Mouse (Mus musculus): ENCODE measurements at regions not wholly inside any gene's neighbourhood (a gene's known extent, or its start where the extent isn't known, plus 50 kb on each side); places are given as distances from the start of the nearest gene placed in this dataset.
A peak's percentile ranks its signal among the peaks of the same experiment; 100 is the strongest.

DNA sequence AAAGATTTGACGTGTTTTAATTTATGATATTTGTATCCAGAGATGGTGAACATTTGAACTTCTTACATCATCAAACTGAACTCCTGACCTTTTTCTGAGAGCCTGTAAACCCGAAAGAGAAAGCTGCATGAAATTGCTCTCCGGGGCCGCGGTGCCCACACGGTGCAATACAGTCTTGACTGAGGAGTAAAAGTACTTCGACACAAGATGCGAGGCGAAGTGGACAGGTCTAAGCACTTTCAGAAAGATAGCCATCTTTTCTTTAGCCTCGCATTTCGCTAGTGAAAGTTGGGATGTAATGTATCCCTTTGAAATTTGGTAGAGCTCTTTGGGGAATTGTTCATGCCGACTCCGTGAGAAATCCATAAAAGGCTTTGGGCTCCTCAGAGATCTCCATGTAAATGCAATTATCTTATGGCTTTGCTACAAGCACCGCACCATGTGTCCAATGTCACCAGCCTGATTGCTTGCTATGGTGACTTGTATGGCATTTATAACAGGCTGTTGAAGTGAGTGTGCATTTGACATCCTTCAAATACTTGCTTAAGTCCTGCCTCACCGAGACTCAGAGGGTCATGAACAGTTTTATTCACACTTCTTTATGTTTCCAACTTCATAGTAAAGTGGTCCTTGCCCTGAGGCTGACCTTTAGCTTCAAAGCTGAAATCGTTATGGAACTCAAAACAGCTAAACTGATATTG lies 274.6 kb upstream of the Itga1 start:
- H3K9me3 ChIP-seq (ENCODE audit: low read length) = no peaks in the 10 kb centered on the region
- H3K4me1 ChIP-seq (ENCODE audit: insufficient read depth, low read depth, low read length) = no peaks in the 10 kb centered on the region
- WGBS = 66% methylated on average over 16 of the region's 16 CpGs
- H3K9ac ChIP-seq (replicated peaks; ENCODE audit: low read depth) = no peak overlapping the region
- H3K4me2 ChIP-seq (replicated peaks; ENCODE audit: low read depth, low read length) = no peak overlapping the region
- no peak overlapping the region for H3K4me3 ChIP-seq (ENCODE audit: low read depth, low read length)
- no peaks in the 10 kb centered on the region for H3K27me3 ChIP-seq (replicated peaks; ENCODE audit: insufficient read depth, low read length)
- TF ChIP-seq EP300 (IDR thresholded peaks at IDR 0.05) = no peak
- no peak for TF ChIP-seq CTCF (IDR thresholded peaks at IDR 0.05)
- DNase-seq (ENCODE audit: low spot score) (no peak), ATAC-seq (no peak)
- no peaks in the 10 kb centered on the region for H3K36me3 ChIP-seq (ENCODE audit: insufficient read depth, low read length)
- no peak overlapping the region for H3K27ac ChIP-seq (ENCODE audit: low read length)

DNA sequence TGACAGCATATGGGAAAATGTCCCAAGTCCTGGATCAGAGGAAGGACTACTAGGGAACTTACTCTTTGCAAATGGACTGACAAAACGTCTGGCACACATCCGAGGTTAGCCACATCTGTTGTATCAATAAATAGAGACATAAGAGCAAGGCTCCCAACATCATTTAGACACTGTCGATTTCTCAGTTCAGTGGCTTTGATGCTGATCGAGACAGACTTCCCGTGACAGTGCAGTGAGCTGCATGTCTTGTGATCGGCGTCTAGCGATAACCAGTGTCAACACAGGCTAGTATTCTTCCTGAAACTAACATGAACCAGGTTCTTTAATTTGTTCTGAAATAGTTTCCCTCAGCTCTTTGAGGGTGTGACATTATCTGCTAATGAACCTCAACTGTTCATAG lies 259.7 kb upstream of the Itga1 start:
- no peaks in the 10 kb centered on the region for H3K27me3 ChIP-seq (replicated peaks; ENCODE audit: insufficient read depth, low read length)
- H3K27ac ChIP-seq (ENCODE audit: low read length) = no peak overlapping the region
- ATAC-seq (no peak), DNase-seq (ENCODE audit: low spot score) (no peak)
- H3K4me2 ChIP-seq (replicated peaks; ENCODE audit: low read depth, low read length) = no peak overlapping the region
- no peak overlapping the region for H3K9ac ChIP-seq (replicated peaks; ENCODE audit: low read depth)
- H3K36me3 ChIP-seq (ENCODE audit: insufficient read depth, low read length) = no peaks in the 10 kb centered on the region
- TF ChIP-seq CTCF (IDR thresholded peaks at IDR 0.05) = no peak
- TF ChIP-seq EP300 (IDR thresholded peaks at IDR 0.05) = no peak
- H3K9me3 ChIP-seq (ENCODE audit: low read length) = no peaks in the 10 kb centered on the region
- no peak overlapping the region for H3K4me3 ChIP-seq (ENCODE audit: low read depth, low read length)
- 58% methylated on average over 8 of the region's 8 CpGs for WGBS
- H3K4me1 ChIP-seq (ENCODE audit: insufficient read depth, low read depth, low read length) = no peaks in the 10 kb centered on the region

DNA sequence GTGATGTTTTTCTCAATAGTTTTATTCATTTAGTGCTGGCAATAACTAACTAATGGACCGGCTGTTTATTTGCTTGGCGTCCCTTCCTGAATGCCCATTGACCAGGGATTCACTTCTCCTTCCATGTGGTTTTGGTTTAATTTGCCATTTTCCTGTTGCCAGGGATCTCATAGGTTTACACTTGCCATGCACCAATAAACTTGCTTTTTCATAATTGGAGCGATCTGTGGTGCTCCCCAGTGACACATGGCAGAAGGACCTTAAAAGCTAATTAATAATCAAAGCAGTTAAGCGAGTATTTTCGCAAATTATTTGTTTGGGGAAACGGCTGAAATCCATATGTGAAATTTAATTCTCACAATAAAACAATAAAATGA lies 245.2 kb upstream of the Itga1 start:
- H3K27ac ChIP-seq (ENCODE audit: low read length) = no peak overlapping the region
- TF ChIP-seq CTCF (IDR thresholded peaks at IDR 0.05) = no peak
- TF ChIP-seq EP300 (IDR thresholded peaks at IDR 0.05) = no peak
- H3K4me2 ChIP-seq (replicated peaks; ENCODE audit: low read depth, low read length) = 0 out of 2 replicates have a peak overlapping the region, but pooled peaks have one; percentile 0
- H3K9ac ChIP-seq (replicated peaks; ENCODE audit: low read depth) = no peak overlapping the region
- H3K4me1 ChIP-seq (ENCODE audit: insufficient read depth, low read depth, low read length) = no peaks in the 10 kb centered on the region
- no peaks in the 10 kb centered on the region for H3K36me3 ChIP-seq (ENCODE audit: insufficient read depth, low read length)
- WGBS = 75% methylated on average over 6 of the region's 6 CpGs
- H3K9me3 ChIP-seq (ENCODE audit: low read length) = no peaks in the 10 kb centered on the region
- DNase-seq (ENCODE audit: low spot score) = no peak
- no peak overlapping the region for H3K4me3 ChIP-seq (ENCODE audit: low read depth, low read length)
- no peaks in the 10 kb centered on the region for H3K27me3 ChIP-seq (replicated peaks; ENCODE audit: insufficient read depth, low read length)
- ATAC-seq = no peak

DNA sequence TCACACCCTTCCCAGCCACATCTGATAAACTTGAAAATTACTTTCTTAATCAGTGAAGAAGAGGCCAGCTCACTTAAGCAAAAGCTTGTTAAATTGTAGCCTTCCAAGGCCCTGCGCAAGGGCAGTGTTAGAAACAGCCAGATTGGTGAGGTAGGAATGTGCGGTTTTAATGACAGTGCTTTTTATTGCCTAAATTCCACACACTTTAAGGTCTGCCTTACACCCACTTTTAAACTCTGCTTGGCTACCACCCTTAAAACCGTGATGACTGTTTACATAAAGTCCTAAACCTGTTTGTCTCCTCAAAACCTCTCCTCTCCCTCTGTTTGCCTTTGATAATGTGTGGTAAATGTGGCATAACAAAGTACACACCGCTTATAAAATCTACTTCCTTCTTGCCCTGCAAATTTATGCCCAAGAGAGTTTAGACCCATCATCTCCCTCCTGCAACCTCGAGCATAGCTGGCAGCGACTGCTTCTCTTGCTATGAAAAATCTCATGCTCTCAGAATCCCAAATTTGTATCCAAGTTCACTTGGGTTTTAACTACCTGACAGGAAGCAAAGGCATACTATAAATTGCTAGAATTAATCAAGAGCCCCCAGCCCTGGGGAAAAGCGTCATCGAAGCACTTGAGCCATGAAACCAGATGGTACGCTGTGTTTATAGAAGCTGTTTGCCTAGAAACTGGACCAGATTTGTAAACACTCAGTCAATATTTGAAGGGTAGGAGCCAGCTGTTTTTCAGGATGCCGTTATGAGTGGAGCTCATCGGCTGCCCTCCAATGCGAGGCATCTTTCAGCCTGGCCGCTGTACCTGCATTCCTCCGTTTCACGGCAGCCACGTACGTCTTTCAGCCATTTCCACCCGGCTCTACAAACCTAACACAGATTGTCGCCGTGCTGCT lies 244.6 kb upstream of the Itga1 start:
- no peaks in the 10 kb centered on the region for H3K4me1 ChIP-seq (ENCODE audit: insufficient read depth, low read depth, low read length)
- H3K4me2 ChIP-seq (replicated peaks; ENCODE audit: low read depth, low read length) = 0 out of 2 replicates have a peak overlapping the region, but pooled peaks have one; percentile 0
- H3K36me3 ChIP-seq (ENCODE audit: insufficient read depth, low read length) = no peaks in the 10 kb centered on the region
- TF ChIP-seq CTCF (IDR thresholded peaks at IDR 0.05) (no peak), EP300 (IDR thresholded peaks at IDR 0.05) (no peak)
- DNase-seq (ENCODE audit: low spot score) = peak; percentile 7
- no peak overlapping the region for H3K9ac ChIP-seq (replicated peaks; ENCODE audit: low read depth)
- ATAC-seq = peak; percentile 41; the same call in 1 of the 2 replicates
- 40% methylated on average over 20 of the region's 20 CpGs for WGBS
- no peak overlapping the region for H3K27ac ChIP-seq (ENCODE audit: low read length)
- no peaks in the 10 kb centered on the region for H3K9me3 ChIP-seq (ENCODE audit: low read length)
- H3K4me3 ChIP-seq (ENCODE audit: low read depth, low read length) = no peak overlapping the region
- no peaks in the 10 kb centered on the region for H3K27me3 ChIP-seq (replicated peaks; ENCODE audit: insufficient read depth, low read length)

DNA sequence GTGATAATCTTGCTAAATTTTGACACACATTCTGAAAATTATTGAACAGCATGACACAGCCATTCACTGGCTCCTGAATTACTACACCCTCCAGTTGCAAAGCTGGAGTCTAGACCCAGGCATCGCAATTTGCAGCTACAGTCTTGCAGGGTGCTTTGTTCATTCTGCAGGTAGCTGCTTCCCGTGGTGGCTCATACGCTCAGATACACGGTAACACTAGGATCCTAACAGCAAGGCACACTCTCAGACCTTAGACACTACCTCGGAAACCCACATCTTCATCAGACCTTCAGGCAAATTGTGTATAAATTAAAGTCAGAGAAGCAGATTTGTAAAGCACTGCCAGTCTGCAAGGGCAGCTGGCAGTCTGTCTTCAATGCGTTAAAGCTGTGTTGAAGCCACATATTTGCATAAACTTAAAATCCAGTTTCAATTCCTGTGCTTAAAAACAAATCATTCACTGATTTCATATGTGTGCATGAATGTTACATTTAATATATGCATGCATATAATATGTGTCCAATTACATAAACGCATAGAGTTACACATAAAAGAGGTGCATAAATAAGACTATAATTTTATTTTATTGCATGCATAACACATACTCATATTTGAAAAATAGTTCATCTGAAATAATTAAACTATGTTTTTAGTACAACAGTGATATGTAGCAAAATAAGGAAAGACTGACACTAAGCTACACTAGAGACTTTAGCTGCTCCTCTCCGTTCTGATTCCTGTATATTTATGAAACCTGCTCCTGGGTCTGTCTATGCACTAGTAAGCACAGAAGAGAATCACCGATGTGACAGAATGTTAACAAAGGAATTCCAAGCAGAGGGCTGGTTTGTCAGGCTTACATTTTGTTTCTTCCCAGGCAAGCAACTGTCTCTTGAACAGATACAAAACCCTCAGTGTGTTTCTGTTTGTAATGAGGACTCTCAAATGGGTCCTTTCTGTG lies 227.5 kb upstream of the Itga1 start:
- Histone ChIP-seq H3K27me3 (replicated peaks; ENCODE audit: insufficient read depth, low read length) (no peaks in the 10 kb centered on the region), H3K4me1 (ENCODE audit: insufficient read depth, low read depth, low read length) (no peaks in the 10 kb centered on the region), H3K36me3 (ENCODE audit: insufficient read depth, low read length) (no peaks in the 10 kb centered on the region), H3K4me3 (ENCODE audit: low read depth, low read length) (no peak overlapping the region), H3K9ac (replicated peaks; ENCODE audit: low read depth) (no peak overlapping the region), H3K4me2 (replicated peaks; ENCODE audit: low read depth, low read length) (no peak overlapping the region), H3K9me3 (ENCODE audit: low read length) (no peaks in the 10 kb centered on the region), H3K27ac (ENCODE audit: low read length) (no peak overlapping the region)
- DNase-seq (ENCODE audit: low spot score) (no peak), ATAC-seq (no peak)
- TF ChIP-seq EP300 (IDR thresholded peaks at IDR 0.05) (no peak), CTCF (IDR thresholded peaks at IDR 0.05) (no peak)
- 81% methylated on average over 9 of the region's 9 CpGs for WGBS
